Mouse (Mus musculus): Measurements from ENCODE around the gene Kidins220. TPM values are rescaled to one million over a fixed set of nuclear protein-coding genes. Genes with fewer than 3 reads are reported as not detected.

Gene Kidins220
- polyA plus RNA-seq, 1 experiment, result 72.1 TPM

DNA sequence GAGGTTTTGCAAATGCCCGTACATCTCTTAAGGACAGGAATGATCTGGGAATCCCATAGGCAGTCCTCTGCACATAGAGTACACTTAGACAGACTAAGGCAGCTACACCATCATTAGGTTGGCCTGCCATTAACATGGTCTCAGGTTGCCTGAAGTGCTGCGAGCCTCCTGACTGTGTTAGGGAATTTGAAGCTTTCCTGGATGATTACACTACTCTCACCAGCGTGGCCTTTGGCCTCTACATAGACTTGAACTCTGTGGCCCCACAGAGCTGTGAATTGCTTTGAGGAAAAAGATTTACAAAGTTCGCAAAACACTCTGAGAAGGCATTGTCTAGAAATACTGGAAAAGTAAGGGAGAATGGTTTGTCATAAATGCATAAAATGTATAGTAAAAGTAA lies 69.9 kb downstream of the Kidins220 start:
- no peaks in the 10 kb centered on the region for H3K4me1 ChIP-seq (replicated peaks; ENCODE audit: control insufficient read depth, insufficient read depth, low read length)
- DNase-seq, result no peak
- over 99% methylated on average over 4 of the region's 4 CpGs for WGBS
- H3K36me3 ChIP-seq (ENCODE audit: control insufficient read depth, insufficient read depth, low read length), result peaks cover 27% of the 10 kb centered on the region
- TF ChIP-seq CTCF (IDR thresholded peaks at IDR 0.05; ENCODE audit: borderline replicate concordance, control insufficient read depth, extremely low read depth, insufficient read depth, low read length, poor library complexity), result no peak
- no peak for TF ChIP-seq POLR2A (IDR thresholded peaks at IDR 0.05; ENCODE audit: control insufficient read depth, extremely low read depth, insufficient read depth, low read length, poor library complexity)
- no peak overlapping the region for H3K4me3 ChIP-seq (ENCODE audit: control insufficient read depth, insufficient read depth, low read length)
- no peaks in the 10 kb centered on the region for H3K27me3 ChIP-seq (ENCODE audit: control insufficient read depth, insufficient read depth, low read length)
- H3K27ac ChIP-seq (ENCODE audit: control insufficient read depth, insufficient read depth, low read length), result no peak overlapping the region

DNA sequence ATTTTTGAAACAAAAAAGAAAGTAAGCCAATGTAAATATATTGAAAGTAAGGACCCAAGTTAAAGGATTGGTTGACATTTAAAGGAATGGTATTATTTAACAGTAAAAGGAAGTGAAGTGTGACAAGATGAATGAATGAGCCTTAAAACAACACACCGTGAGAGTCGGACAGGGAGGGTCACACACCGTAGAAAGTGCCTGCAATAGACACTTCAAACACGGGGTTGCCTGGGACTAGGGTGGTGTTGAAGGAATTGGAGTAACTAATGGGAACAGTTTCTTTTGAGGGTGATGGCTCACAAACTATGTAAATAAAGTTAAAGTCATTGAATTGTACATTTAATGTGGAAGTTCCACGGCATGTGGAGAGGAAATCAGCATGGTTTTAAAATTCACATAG lies 74.5 kb downstream of the Kidins220 start:
- WGBS, result 91% methylated on average over 5 of the region's 5 CpGs

DNA sequence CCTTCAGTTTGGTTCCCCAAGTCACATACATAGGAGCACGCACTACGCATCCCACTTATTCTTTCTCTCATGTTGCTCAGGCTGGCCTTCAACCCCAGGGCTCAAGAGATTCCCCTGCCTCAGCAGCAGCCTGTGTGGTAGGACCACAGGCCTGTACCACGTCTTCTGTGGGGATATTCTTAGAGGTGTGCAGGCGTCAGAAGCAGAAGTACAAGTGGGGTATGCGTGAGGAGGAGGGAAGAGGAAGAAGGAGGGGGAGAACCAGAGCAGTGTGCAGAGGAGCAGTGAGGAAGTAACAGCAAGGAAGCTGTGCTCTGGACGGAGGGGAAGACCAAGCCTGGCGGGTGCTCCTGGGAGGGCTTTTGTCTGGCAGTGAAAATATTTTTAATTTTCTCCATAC lies 79.8 kb downstream of the Kidins220 start:
- H3K4me3 ChIP-seq (ENCODE audit: control insufficient read depth, insufficient read depth, low read length), result no peak overlapping the region
- no peak for TF ChIP-seq CTCF (IDR thresholded peaks at IDR 0.05; ENCODE audit: borderline replicate concordance, control insufficient read depth, extremely low read depth, insufficient read depth, low read length, poor library complexity)
- no peak for TF ChIP-seq POLR2A (IDR thresholded peaks at IDR 0.05; ENCODE audit: control insufficient read depth, extremely low read depth, insufficient read depth, low read length, poor library complexity)
- 32% methylated on average over 7 of the region's 7 CpGs for WGBS
- H3K27me3 ChIP-seq (ENCODE audit: control insufficient read depth, insufficient read depth, low read length), result no peaks in the 10 kb centered on the region
- peaks cover 14% of the 10 kb centered on the region for H3K4me1 ChIP-seq (replicated peaks; ENCODE audit: control insufficient read depth, insufficient read depth, low read length)
- DNase-seq, result no peak
- H3K36me3 ChIP-seq (ENCODE audit: control insufficient read depth, insufficient read depth, low read length), result peaks cover 48% of the 10 kb centered on the region
- peak overlapping the region; percentile 70 for H3K27ac ChIP-seq (ENCODE audit: control insufficient read depth, insufficient read depth, low read length)

More for the DNA sequence above, 74.5 kb downstream of the Kidins220 start:
- Histone ChIP-seq H3K27me3 (ENCODE audit: control insufficient read depth, insufficient read depth, low read length) (no peaks in the 10 kb centered on the region), H3K4me3 (ENCODE audit: control insufficient read depth, insufficient read depth, low read length) (no peak overlapping the region), H3K27ac (ENCODE audit: control insufficient read depth, insufficient read depth, low read length) (no peak overlapping the region), H3K36me3 (ENCODE audit: control insufficient read depth, insufficient read depth, low read length) (peaks cover 36% of the 10 kb centered on the region), H3K4me1 (replicated peaks; ENCODE audit: control insufficient read depth, insufficient read depth, low read length) (peaks cover 6% of the 10 kb centered on the region)
- TF ChIP-seq CTCF (IDR thresholded peaks at IDR 0.05; ENCODE audit: borderline replicate concordance, control insufficient read depth, extremely low read depth, insufficient read depth, low read length, poor library complexity) (no peak), POLR2A (IDR thresholded peaks at IDR 0.05; ENCODE audit: control insufficient read depth, extremely low read depth, insufficient read depth, low read length, poor library complexity) (no peak)
- no peak for DNase-seq

DNA sequence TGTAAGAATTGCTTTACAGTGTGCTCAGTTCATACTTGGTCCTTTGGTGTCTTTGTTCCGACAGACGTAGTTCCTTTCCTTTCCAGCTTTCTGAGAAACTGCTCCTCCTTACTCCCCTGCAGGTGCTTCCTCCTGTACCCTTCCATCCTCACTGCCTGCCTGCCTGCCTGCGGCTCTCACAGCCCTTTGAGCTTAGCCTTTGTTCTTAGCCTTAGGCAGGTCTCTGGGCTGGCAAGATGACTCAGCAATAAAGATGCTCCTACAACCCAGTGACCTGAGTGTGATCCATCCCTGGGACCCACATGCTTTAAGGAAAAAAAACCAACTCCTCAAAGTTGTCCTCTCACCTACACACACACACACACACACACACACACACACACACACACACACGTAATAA lies 80.2 kb downstream of the Kidins220 start:
- Histone ChIP-seq H3K36me3 (ENCODE audit: control insufficient read depth, insufficient read depth, low read length) (peaks cover 52% of the 10 kb centered on the region), H3K4me3 (ENCODE audit: control insufficient read depth, insufficient read depth, low read length) (no peak overlapping the region), H3K27ac (ENCODE audit: control insufficient read depth, insufficient read depth, low read length) (peak overlapping the region; percentile 70; the same call in 1 of the 2 replicates), H3K27me3 (ENCODE audit: control insufficient read depth, insufficient read depth, low read length) (no peaks in the 10 kb centered on the region), H3K4me1 (replicated peaks; ENCODE audit: control insufficient read depth, insufficient read depth, low read length) (peaks cover 14% of the 10 kb centered on the region)
- TF ChIP-seq CTCF (IDR thresholded peaks at IDR 0.05; ENCODE audit: borderline replicate concordance, control insufficient read depth, extremely low read depth, insufficient read depth, low read length, poor library complexity) (no peak), POLR2A (IDR thresholded peaks at IDR 0.05; ENCODE audit: control insufficient read depth, extremely low read depth, insufficient read depth, low read length, poor library complexity) (no peak)
- WGBS, result 17% methylated on average over 4 of the region's 4 CpGs
- peak; percentile 40 for DNase-seq

DNA sequence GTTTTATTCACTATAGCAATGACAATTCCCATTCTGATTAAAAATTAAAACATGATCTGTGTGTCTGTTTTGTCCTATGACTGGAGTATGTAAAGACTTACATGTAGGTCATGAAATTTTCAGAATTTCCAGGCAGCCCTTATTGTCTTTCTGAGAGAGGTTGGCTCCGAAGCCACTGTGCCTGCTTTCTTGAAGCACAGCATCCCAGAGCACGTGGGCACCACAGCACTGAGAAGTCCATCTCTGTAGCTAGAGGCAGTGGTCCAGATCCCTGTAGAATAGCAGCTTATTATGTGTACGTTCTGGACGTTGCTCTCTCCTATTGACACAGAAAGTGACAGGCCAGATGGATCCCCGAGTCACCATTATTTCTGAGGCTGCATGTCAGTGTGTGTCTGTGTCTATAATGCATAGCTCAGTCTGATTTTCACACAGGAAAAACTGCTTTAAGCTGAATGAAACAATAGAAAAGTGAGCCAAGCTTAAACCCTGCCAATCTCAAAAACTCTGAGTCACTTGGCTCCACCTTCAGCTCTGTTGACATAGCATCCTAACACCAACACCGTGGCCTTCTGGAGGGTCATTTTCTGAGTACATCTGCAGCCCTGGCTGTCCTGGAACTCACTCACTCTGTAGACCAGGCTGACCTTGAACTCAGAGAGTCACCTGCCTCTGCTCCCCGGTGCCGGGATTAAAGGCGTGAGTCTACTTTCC lies 84.9 kb downstream of the Kidins220 start:
- no peak overlapping the region for H3K4me3 ChIP-seq (ENCODE audit: control insufficient read depth, insufficient read depth, low read length)
- DNase-seq, result no peak
- no peak overlapping the region for H3K27ac ChIP-seq (ENCODE audit: control insufficient read depth, insufficient read depth, low read length)
- peaks cover 4% of the 10 kb centered on the region for H3K4me1 ChIP-seq (replicated peaks; ENCODE audit: control insufficient read depth, insufficient read depth, low read length)
- H3K27me3 ChIP-seq (ENCODE audit: control insufficient read depth, insufficient read depth, low read length), result no peaks in the 10 kb centered on the region
- WGBS, result 94% methylated on average over 9 of the region's 9 CpGs
- peaks cover 26% of the 10 kb centered on the region for H3K36me3 ChIP-seq (ENCODE audit: control insufficient read depth, insufficient read depth, low read length)
- TF ChIP-seq CTCF (IDR thresholded peaks at IDR 0.05; ENCODE audit: borderline replicate concordance, control insufficient read depth, extremely low read depth, insufficient read depth, low read length, poor library complexity) (no peak), POLR2A (IDR thresholded peaks at IDR 0.05; ENCODE audit: control insufficient read depth, extremely low read depth, insufficient read depth, low read length, poor library complexity) (no peak)

- Histone ChIP-seq H3K27ac (ENCODE audit: control insufficient read depth, insufficient read depth, low read length) (no peak overlapping the region), H3K36me3 (ENCODE audit: control insufficient read depth, insufficient read depth, low read length) (peaks cover 26% of the 10 kb centered on the region), H3K4me1 (replicated peaks; ENCODE audit: control insufficient read depth, insufficient read depth, low read length) (no peaks in the 10 kb centered on the region), H3K4me3 (ENCODE audit: control insufficient read depth, insufficient read depth, low read length) (no peak overlapping the region), H3K27me3 (ENCODE audit: control insufficient read depth, insufficient read depth, low read length) (no peaks in the 10 kb centered on the region)
- TF ChIP-seq POLR2A (IDR thresholded peaks at IDR 0.05; ENCODE audit: control insufficient read depth, extremely low read depth, insufficient read depth, low read length, poor library complexity) (no peak), CTCF (IDR thresholded peaks at IDR 0.05; ENCODE audit: borderline replicate concordance, control insufficient read depth, extremely low read depth, insufficient read depth, low read length, poor library complexity) (no peak)
- DNase-seq, result no peak
- 96% methylated on average over 7 of the region's 7 CpGs for WGBS
These were observed 86.2 kb downstream of the Kidins220 start for GRCm38 (mm10) chr12:25060901-25061300.

All from thymus, adult 2 months (tissue).